Mouse (Mus musculus) spleen, postnatal 14 days (tissue): ENCODE measurements around the gene Epop.

Experiments
- DNase-seq, 2 experiments: peaks; one replicate each; pipeline ENCODE4 v3.0.0; 2021 to 2022; ENCODE audit warnings: low spot score in 2 of 2

Gene Epop

GRCm38 (mm10) chr11:97629576-97629975, at the start of gene Epop:
Gene Epop, minus strand, starts transcription at chr11:97629702.
- peak; percentile 63 to 68 for DNase-seq

DNA sequence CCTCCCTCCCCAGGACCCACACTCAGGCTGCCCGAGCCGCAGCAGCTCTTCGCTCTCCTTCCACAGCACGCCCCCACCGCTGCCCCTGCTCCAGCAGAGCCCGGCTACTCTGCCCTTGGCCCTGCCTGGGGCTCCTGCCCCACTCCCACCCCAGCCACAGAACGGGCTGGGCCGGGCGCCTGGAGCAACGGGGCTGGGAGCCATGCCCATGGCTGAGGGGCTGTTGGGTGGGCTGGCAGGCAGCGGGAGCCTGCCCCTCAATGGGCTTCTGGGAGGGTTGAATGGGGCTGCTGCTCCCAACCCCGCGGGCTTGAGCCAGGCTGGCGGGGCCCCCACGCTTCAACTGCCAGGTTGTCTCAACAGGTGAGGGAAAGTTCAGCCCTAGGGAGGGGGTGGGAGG, 48.8 kb upstream of the Epop start:
- no peak for DNase-seq

- no peak for DNase-seq
These were observed 48.3 kb upstream of the Epop start for GRCm38 (mm10) chr11:97677842-97678241.

GRCm38 (mm10) chr11:97677381-97677780, 47.9 kb upstream of the Epop start:
- DNase-seq = no peak

DNA sequence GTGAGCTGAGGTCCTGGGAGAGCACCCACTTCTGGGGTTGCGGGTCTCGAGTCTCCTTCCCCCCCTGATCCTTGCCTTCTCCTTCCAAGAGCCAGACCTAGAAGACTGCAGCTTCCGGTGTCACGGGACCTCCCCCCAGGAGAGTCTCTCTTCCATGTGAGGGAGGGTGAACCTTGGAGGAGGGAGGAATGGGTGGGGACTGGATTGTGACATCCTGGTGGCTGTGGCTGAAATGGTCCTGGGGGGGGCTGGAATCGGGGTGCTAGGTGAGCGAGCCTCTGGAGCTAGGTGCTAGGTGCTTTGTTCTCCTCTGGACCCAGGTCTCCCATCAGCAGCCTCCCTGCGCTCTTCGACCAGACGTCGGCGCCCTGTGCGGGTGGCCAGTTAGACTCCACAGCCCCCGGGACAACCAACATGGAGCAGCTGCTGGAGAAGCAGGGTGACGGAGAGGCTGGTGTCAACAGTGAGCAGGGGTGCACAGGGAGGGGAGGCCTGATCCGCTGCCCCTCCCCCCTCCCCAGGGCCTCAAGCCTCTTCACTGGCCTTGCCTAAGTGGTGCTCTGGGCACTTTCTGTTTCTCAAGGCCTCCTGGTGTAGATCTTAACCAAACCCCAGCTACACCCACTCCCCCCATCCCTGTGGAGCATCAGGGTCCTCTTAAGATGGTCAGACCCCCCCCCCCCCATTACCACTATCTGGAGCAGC, 46.7 kb upstream of the Epop start:
- no peak for DNase-seq

DNA sequence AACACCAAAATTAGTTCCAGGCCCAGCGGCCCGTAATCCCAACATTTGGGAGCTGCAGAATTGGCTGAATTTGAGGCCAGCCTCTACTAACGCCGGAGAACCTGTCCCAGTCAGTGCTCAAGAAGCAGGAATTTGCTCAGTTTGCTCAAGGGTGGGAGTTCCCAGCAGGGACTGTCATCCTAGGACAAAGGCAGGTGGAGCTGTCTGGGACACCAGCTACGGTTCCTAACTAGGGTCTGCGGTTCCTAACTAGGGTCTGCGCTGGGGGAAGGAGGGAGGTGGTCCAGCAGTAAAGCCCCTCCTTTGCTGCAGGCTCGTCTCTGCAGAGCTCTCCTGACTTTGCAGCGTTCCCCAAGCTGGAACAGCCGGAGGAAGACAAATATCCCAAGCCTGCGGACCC, 43.6 kb upstream of the Epop start:
- no peak for DNase-seq

GRCm38 (mm10) chr11:97671177-97671527, 41.6 kb upstream of the Epop start:
- DNase-seq = no peak

DNA sequence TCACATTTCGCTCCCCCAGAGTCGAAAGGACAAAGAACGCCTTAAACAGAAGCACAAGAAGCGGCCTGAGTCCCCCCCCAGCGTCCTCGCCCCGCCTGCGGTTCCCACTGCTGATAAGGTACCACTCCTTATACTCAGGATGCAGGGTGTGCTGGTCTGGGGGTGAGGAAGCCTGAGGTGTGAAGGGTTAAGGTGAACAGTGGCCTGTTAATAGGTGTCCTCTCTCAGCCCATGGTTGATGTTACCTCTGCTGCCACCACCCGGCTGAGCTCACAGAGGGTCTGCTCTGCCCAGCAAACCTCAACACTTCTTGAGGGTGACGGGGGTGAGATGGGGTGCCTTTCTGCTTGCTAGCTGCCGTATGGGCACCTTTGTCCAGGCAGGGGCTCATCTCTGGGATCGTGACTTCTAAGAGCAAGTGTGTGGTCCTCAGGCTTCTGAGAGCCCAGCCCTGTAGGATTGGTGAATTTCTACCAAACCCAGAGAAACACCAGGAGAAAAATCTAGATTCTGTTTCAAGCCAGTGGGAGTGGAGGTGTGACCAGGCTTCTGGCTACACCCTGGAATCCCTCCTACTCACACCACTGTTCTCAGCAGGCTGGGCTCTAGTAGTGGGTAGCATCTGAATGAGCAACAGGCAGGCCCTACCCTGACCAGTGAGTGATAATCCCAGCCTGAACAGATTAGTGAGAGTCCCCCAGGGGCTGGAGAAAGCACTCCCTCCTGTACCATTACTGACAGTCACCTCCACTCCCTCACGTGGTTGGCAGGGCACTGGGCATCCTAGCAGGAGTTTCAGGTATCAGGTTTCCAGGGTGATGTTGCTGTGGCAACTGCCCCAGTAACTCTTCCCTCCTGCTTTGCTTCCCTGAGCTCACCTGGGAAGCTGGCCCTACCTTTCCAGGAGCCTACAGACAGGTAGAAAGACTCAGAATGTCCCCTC, 41.0 kb upstream of the Epop start:
- DNase-seq = no peak

- no peak for DNase-seq
These were observed 40.3 kb upstream of the Epop start for GRCm38 (mm10) chr11:97669829-97670228.

DNA sequence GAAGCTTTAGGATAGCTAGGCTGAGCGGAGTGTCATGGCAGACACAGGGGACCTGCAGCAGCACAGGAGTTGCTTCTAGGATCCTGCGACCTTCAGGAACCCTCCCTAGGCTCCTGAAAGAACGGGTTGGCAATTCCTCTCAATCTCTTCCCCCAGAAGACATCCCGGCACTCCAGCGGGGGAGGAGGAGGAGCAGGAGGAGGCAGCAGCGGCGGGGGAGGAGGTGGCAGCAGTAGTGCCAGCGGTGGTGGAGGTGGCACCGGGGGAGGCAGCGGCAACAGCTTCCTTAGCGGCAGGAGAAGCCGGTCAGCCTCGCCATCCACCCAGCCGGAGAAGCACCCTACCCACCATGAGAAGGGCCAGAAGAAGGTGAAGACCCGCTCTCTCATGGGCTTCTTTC, 39.8 kb upstream of the Epop start:
- no peak for DNase-seq

- no peak for DNase-seq
These were observed 38.7 kb upstream of the Epop start for GRCm38 (mm10) chr11:97668160-97668559.

GRCm38 (mm10) chr11:97666794-97667193, 37.3 kb upstream of the Epop start:
- DNase-seq = no peak

DNA sequence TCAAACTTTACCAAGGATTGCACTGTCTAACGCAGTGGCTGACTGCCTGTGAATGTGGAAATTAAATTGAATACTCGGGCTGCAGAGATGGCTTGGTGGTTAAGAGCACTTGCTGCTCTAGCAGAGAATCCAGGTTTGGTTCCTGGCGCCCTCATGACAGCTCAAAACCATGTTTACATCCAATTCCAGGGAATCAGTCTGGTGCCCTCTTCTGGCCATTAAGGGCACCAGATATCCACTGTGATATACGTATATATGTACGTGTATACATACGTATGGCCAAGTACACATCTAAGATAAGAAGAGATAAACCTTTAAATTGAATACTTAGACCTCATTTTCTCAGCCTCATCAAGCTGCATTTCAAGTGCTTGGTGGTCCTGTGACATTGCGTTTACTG, 36.7 kb upstream of the Epop start:
- DNase-seq = no peak

- no peak for DNase-seq
These were observed 35.9 kb upstream of the Epop start for GRCm38 (mm10) chr11:97665431-97665830.

- DNase-seq = no peak
These were observed 35.3 kb upstream of the Epop start for GRCm38 (mm10) chr11:97664771-97665240.

DNA sequence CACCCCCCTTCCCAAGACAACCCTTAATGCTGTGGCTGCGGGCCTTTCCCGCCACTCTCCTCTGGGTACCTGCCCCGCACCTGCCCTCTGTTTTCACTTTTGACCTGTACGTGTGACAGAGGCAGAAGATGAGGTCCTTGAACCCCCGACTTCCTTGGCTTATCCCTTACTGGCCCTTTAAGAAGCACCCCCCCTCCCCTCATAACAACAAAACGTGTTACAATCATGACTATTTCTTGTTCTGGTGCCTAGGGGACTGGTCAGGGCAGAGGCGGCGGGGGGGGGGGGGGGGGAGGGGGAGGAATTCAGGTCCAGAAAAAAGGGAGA, 34.8 kb upstream of the Epop start:
- no peak for DNase-seq

- no peak for DNase-seq
These were observed 34.2 kb upstream of the Epop start for GRCm38 (mm10) chr11:97663528-97664338.

DNA sequence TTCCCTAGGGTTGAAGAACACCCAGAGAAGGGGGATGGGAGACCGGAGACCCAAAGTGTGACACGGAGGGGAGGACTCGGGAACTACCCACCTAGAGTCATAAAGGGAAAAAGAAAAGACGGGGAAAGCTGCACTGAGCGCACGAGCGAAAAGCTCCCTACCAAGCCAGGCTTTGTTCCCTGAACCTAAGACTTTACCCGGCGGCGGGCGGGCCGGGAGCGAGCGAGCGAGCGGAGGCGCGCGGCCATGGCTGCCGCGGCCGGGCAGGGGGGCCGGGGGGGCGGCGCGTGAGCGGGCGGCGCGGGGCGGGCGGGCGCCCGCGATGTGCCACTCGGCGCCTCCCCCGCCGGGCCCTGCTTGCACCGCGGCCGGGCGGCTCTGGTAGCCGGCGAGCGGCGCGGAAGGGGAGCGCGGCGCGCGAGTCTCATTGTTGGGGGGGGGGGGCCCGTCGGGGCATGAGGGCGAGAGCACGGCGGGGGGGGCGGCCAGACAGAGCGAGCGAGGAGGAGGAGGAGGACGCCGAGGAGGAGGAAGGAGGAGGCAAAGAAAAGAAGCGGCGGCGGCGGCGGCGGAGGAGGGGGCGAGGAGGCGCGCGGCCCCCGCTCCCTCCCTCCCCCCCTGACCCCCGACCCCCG, 33.5 kb upstream of the Epop start, which contains the start of gene Mllt6:
TSS of gene Mllt6 (plus strand) at position 522 of the 635 bp plus-strand sequence.
- DNase-seq = peak in 1 of 2 experiments; percentile 47

DNA sequence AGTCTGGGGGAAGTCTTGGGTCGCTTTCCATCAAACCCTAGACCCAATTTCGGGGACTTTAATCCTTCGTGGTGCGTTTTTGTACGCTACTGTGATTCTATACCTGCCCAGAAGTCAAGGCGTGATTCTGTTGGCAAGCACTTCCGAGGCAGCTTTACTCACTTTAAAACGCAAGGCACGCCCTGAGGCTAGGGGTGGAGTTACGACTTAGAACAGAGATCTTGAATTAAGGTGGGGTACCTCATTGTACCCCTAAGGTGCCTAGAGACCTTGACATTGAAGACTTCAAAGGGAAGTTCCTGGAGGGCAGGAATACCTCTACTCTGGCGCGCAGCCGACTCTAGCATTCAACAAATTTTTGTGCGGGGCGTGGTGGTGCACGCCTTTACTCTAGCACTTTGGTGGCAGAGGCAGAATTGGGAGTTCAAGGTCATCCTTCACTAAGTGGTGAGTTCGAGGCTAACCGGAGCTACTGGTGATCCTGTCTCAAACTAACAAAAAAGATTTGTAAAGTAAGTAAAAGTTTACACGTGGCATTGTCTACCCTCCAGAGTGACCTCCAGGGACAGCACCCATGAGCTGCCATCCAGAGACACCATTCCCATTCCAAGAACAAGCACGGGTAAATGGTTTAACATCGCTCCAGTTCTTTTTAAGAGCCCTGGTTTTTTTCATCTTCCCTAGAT, 32.8 kb upstream of the Epop start:
- peak in 1 of 2 experiments; percentile 25 for DNase-seq

DNA sequence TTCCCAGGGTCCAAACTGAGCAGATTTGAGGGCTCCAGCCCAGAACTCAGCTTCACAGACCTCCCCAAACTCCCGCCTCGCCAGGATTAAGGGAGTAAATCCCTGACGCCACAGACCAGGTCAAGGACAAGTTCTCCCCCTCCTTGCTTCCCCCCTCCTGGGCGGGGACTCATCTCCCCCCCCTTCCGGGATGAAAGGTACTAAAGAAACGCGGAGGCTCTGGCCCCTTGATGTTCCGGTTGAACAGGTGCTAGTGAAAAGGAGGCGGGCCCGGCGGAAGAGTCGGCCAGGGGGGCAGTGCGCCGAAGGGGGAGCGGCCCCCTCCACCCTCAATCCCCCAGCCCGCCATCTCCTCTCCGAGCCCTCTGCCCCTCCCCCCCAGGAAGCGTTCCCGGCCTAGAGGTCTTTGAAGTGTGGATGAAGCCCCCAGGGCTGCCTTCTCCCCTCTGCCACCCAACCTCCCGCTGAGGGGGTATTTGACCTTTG, 32.2 kb upstream of the Epop start:
- peak in 1 of 2 experiments; percentile 45 for DNase-seq
